Mouse (Mus musculus): ENCODE data around the gene Grk3. TPM values are rescaled to one million over a fixed set of nuclear protein-coding genes. Genes with fewer than 3 reads are reported as not detected.

The Grk3 gene
- polyA plus RNA-seq, 1 experiment from 2014 or later = 3.6 TPM

DNA sequence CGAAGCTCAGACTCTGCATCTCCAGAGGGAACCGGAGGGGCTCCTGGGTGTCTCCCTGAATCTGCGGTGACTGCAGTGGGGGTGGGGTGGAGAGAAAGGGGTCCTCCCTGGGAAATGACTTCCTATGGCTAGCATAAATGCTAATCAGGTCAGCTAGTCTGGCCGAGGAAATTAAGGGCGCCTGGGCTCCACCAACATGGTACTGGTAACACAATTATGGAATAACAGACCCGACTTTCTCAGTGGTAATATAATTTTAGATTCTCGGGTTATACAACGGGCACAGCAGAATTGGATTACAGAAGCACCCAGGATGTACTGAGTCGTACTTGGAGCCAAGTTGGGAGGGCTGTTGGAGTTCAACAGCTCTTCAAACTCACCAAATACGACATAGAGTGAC, 79.0 kb downstream of the Grk3 start:
- WGBS (ENCODE audit: missing documents) = 94% methylated on average over 10 of the region's 10 CpGs
- H3K36me3 ChIP-seq (ENCODE audit: inconsistent target) = peaks cover 10% of the 10 kb centered on the region; the same call in 1 of the 2 replicates
- H3K4me3 ChIP-seq (ENCODE audit: inconsistent target) = no peak overlapping the region
- H3K79me2 ChIP-seq (ENCODE audit: inconsistent target) = no peaks in the 10 kb centered on the region
- no peak overlapping the region for H3K27ac ChIP-seq

GRCm38 (mm10) chr5:112935436-112935835, 80.2 kb downstream of the Grk3 start:
- H3K27ac ChIP-seq = no peak overlapping the region
- no peak overlapping the region for H3K4me3 ChIP-seq (ENCODE audit: inconsistent target)
- H3K79me2 ChIP-seq (ENCODE audit: inconsistent target) = no peaks in the 10 kb centered on the region
- 97% methylated on average over 8 of the region's 8 CpGs for WGBS (ENCODE audit: missing documents)
- peaks cover 6% of the 10 kb centered on the region; the same call in 1 of the 2 replicates for H3K36me3 ChIP-seq (ENCODE audit: inconsistent target)

DNA sequence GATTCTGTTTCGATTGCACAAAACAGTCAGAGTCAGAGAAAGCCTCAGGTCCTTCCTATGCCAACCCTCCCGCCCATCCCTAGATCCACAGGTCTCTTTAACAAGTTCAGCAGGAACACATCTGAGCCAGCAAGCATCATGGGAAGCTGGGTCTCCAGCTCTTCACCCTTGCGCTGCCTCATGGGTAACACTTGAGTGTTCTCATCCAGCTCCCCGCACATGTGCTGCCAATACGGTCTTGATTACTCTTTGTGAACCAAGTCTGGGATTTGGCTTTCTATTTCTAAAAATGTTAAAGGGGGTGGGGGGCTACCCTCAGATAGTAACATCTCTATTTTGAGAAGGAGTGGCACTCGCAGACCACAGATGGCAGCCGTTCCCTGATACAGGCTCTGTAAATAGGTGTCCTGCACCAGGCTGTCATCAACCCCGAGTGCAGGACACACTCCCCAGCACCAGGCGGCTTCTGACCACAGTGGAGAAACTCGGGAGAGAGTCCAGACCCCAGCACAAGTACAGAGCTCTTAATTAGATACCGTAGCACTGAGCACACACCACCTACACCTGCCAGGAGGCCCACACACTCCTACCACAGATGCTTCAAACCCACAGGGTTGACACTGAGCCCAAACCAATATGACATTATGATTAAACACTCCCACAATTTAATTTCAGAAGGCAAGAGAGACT, 82.6 kb downstream of the Grk3 start:
- no peak overlapping the region for H3K4me3 ChIP-seq (ENCODE audit: inconsistent target)
- H3K27ac ChIP-seq = no peak overlapping the region
- WGBS (ENCODE audit: missing documents) = 95% methylated on average over 11 of the region's 11 CpGs
- H3K79me2 ChIP-seq (ENCODE audit: inconsistent target) = no peaks in the 10 kb centered on the region
- H3K36me3 ChIP-seq (ENCODE audit: inconsistent target) = peaks cover 6% of the 10 kb centered on the region; the same call in 1 of the 2 replicates

DNA sequence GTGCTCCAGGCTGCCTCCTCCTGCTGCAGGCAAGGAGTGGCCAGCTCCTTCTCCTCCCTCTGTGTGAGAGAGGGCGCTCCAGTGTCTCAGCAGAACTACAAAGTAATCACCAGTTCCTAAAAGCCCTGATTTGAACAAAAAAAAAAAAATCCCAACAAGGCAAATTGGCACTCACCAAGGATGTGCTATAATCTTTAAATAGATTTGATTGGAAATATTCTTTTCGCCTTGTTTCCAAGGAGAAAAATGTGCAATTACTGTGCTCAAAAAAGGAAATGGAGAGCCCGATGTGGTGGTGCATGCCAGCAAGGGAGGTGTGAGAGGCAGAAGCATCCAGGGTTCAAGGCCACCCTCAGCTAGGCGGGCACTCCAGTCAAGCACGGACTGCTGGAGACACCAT, 83.7 kb downstream of the Grk3 start:
- no peaks in the 10 kb centered on the region for H3K79me2 ChIP-seq (ENCODE audit: inconsistent target)
- 89% methylated on average over 5 of the region's 5 CpGs for WGBS (ENCODE audit: missing documents)
- H3K4me3 ChIP-seq (ENCODE audit: inconsistent target) = no peak overlapping the region
- peaks cover 6% of the 10 kb centered on the region; the same call in 1 of the 2 replicates for H3K36me3 ChIP-seq (ENCODE audit: inconsistent target)
- H3K27ac ChIP-seq = no peak overlapping the region

- WGBS (ENCODE audit: missing documents) = 92% methylated on average over 10 of the region's 10 CpGs
- Histone ChIP-seq H3K36me3 (ENCODE audit: inconsistent target) (no peaks in the 10 kb centered on the region), H3K27ac (no peak overlapping the region), H3K79me2 (ENCODE audit: inconsistent target) (no peaks in the 10 kb centered on the region), H3K4me3 (ENCODE audit: inconsistent target) (no peak overlapping the region)
Observed at GRCm38 (mm10) chr5:112928201-112928881, 87.2 kb downstream of the Grk3 start.

DNA sequence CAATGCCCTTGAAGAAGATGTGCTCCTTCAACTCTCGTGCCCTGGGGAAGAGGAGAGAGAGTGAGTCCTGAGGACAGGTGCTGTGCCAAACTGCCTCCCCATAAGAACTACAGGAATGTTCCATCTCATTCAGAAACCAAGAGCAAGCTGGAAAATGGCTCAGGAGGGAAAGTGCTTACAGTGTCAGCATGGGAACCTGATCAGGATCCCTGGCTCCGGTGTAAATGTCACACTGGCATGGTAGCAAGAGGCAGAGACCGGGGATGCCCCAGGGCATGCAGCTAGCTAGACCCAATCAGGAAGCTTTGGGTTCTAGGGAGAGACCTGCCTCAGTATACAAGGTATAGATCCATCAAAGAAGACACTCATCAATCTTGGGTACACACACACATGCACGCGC, 90.2 kb downstream of the Grk3 start:
- Histone ChIP-seq H3K27ac (no peak overlapping the region), H3K4me3 (ENCODE audit: inconsistent target) (no peak overlapping the region), H3K36me3 (ENCODE audit: inconsistent target) (no peaks in the 10 kb centered on the region), H3K79me2 (ENCODE audit: inconsistent target) (no peaks in the 10 kb centered on the region)
- WGBS (ENCODE audit: missing documents) = 93% methylated on average over 5 of the region's 5 CpGs

DNA sequence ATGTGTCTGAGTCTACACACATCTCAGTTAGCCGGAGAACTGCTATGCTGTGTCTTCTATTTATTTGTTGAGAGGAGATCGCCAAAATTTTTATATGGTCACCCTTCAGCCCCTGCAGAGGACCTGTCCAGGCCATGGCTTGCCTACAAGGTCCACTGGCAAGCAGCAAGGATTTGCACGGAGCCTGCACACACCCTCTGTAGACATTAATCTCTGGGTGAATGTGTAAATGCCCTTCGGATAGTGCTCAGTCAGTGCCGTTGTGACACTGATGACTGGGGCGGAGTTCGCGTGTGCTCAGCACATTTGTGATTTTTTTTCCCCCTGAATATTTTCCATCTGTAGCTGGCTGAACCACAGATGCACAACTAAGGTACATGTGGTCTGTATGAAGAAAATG, 90.8 kb downstream of the Grk3 start:
- H3K27ac ChIP-seq = no peak overlapping the region
- no peaks in the 10 kb centered on the region for H3K79me2 ChIP-seq (ENCODE audit: inconsistent target)
- WGBS (ENCODE audit: missing documents) = 95% methylated on average over 8 of the region's 8 CpGs
- no peaks in the 10 kb centered on the region for H3K36me3 ChIP-seq (ENCODE audit: inconsistent target)
- H3K4me3 ChIP-seq (ENCODE audit: inconsistent target) = no peak overlapping the region

DNA sequence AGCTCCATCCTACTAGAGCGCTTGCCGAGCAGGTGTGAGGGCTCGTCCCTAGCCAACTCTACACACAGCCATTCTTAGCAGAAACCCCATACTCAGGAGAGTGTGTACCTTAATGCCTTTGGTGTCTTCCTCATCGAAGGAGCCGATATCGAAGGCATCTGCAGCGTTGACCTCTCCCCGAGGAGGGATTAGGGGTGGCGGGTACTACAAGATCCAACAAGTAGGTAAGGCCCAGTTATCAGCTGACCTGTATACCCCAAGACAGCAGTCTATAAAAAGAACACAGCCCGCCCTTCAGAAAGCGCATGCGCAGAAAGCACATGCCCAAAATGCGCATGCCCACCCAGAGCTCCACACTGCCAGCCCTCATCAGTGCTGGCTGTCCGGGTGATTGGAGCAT, 91.8 kb downstream of the Grk3 start:
- Histone ChIP-seq H3K36me3 (ENCODE audit: inconsistent target) (no peaks in the 10 kb centered on the region), H3K79me2 (ENCODE audit: inconsistent target) (no peaks in the 10 kb centered on the region), H3K4me3 (ENCODE audit: inconsistent target) (no peak overlapping the region), H3K27ac (no peak overlapping the region)
- 98% methylated on average over 11 of the region's 14 CpGs for WGBS (ENCODE audit: missing documents)

GRCm38 (mm10) chr5:112921914-112922313, 93.7 kb downstream of the Grk3 start:
- Histone ChIP-seq H3K36me3 (ENCODE audit: inconsistent target) (no peaks in the 10 kb centered on the region), H3K27ac (no peak overlapping the region), H3K4me3 (ENCODE audit: inconsistent target) (no peak overlapping the region), H3K79me2 (ENCODE audit: inconsistent target) (no peaks in the 10 kb centered on the region)

DNA sequence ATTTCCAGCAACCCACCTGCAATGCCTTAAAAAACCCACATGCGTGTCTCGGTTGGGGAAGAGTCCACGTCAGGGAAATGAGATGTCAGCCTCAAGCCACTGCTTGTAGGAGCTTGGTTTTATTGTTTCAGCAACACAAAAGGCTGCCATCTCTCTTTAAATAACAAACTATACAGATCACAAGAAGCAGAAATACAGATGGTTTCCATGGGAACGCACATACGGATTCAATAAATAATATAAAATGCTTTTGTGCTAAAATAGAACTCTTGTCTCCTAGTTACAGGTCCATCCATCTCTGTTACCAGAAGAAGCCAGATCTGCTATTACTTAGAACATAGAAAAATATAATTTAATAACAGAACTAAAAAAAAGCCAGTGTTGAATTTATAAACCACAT, 105.2 kb downstream of the Grk3 start:
- Histone ChIP-seq H3K36me3 (ENCODE audit: inconsistent target) (no peaks in the 10 kb centered on the region), H3K27ac (no peak overlapping the region), H3K4me3 (ENCODE audit: inconsistent target) (no peak overlapping the region), H3K79me2 (ENCODE audit: inconsistent target) (no peaks in the 10 kb centered on the region)
- 90% methylated on average over 5 of the region's 5 CpGs for WGBS (ENCODE audit: missing documents)

DNA sequence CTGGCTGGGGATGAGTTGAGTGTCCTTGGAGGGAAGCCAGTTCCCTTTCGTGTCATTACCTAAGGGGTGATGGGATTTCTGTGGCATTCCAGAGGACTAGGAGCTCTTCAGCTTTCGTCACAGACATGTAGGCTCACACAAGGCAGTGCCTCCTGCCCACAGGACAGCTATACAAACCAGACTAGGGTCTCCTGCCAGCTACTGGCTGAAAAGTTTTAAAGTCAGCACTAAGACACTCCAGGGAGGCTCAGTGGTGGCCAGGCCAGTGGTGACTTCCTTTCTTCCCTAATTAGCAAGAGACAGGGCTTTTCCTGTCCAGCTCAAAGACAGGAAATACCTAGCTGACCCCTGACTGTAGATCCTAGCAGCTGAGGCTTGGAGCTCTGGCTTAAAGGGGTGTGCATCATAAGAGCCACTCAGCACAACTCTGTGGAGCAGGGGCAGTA, 107.4 kb downstream of the Grk3 start:
- no peaks in the 10 kb centered on the region for H3K36me3 ChIP-seq (ENCODE audit: inconsistent target)
- WGBS (ENCODE audit: missing documents) = 70% methylated on average over 2 of the region's 2 CpGs
- H3K79me2 ChIP-seq (ENCODE audit: inconsistent target) = no peaks in the 10 kb centered on the region

DNA sequence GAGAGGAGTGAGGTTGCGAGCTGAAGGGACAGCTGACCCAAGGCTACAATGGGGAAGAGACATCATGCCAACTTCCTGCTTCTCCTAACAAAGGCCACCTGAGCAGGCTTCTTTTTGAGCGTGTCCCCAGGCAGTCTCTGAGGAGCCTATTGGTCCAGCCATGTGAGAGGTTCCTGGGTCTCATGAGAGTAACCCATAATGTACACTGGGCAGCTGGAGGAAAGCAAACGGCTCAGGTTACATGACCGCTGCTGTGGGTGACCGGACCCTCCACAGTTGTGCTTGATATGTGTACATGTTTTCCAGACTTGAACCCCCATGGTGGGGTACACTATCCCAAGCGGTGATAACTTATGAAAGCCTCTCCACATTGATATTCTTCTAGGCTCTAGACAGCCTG, 108.1 kb downstream of the Grk3 start:
- H3K79me2 ChIP-seq (ENCODE audit: inconsistent target) = no peaks in the 10 kb centered on the region
- WGBS (ENCODE audit: missing documents) = 80% methylated on average over 6 of the region's 6 CpGs
- H3K36me3 ChIP-seq (ENCODE audit: inconsistent target) = no peaks in the 10 kb centered on the region
- H3K4me3 ChIP-seq (ENCODE audit: inconsistent target) = no peak overlapping the region
- no peak overlapping the region for H3K27ac ChIP-seq

More for the DNA sequence above, 107.4 kb downstream of the Grk3 start:
- no peak overlapping the region for H3K4me3 ChIP-seq (ENCODE audit: inconsistent target)
- no peak overlapping the region for H3K27ac ChIP-seq

DNA sequence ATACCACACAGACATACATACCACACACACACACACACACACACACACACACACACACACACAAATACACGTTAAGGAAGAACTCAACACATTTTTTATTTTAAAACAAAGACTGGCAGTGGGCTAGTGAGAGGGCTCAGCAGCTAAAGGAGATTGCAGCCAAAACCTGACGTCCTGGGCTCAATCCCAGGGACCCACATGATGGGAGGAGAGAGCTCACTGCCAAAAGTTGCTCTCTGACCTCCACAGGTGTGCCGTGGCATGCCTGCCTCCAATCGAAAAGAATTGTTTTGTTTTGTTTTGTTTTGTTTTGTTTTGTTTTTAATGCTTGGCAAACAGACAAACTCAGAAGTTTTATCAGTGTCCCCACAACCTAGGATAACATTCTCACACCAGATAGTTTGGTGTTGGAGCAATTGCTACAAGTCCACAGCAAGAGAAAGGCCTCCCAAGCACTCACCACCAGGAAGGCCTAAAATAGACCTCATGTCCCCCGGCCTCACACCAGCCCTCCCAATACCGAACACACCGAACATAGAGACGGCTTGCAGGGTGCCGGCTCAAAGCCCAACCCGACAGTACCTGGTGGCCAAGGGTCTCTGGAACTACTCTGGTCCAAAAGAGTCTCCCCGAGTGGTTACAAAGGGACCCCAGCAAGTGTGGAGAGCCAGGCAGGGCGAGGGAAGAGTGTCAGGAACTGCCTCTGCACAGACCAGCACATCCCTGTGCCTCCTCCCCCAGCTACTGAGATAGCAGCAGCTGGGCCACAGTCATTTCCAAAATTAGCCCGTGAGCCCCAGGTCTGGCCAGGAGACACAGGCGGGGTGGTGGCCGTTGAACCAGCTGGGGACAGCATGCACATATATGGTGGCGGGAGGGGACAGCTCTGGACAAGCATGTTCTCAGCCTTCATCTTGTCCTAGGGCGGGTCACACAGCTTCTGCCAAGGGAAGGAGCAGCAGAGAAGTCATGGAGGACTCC, 119.6 kb downstream of the Grk3 start, which contains the start of gene Myo18b:
Myo18b (minus strand) TSS at position 689 of the 981 bp plus-strand sequence.
- Histone ChIP-seq H3K79me2 (ENCODE audit: inconsistent target) (no peaks in the 10 kb centered on the region), H3K4me3 (ENCODE audit: inconsistent target) (no peak within 1 kb of the TSS), H3K27ac (no peak within 1 kb of the TSS), H3K36me3 (ENCODE audit: inconsistent target) (no peaks in the 10 kb centered on the region)
- 90% methylated on average over 16 of the region's 17 CpGs for WGBS (ENCODE audit: missing documents)

DNA sequence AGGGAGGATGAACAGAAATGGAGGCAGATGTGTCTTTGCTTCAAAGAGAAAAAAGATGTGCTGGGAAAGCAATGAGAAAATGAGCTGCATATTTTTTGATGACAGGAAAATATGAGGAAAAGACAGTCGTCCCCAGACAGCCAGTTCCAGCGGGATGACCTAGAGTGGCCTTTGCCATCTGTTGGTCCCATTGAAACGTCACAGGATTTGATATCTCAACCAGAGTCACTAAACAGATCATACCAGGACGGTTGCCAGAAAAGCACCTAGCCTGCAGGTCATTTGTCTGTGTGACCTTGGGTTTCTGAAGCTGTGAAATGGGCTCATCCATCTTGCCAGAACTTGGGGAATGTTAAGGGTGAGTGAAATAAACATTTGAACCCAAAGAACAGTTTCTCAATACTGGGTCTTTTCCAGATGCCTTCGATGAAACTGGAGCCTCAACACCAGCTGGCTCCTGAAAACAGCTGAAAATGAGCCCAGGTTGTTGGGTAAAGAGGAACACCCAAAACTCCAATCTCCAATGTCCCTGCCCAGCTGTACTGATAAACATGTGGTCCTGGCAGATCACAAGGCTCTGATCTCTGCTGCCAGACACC, 122.0 kb downstream of the Grk3 start:
- Histone ChIP-seq H3K4me3 (ENCODE audit: inconsistent target) (no peak overlapping the region), H3K36me3 (ENCODE audit: inconsistent target) (no peaks in the 10 kb centered on the region), H3K79me2 (ENCODE audit: inconsistent target) (no peaks in the 10 kb centered on the region), H3K27ac (no peak overlapping the region)
- 88% methylated on average over 5 of the region's 5 CpGs for WGBS (ENCODE audit: missing documents)
